Mouse (Mus musculus): ENCODE results near the gene Cd24a. TPM values are rescaled to one million over a fixed set of nuclear protein-coding genes. Genes with fewer than 3 reads are reported as not detected.

Gene Cd24a
- polyA plus RNA-seq, 1 experiment from 2014 or later, result 448 TPM

- H3K4me3 ChIP-seq, result no peak overlapping the region
- WGBS, result 93% methylated on average over 2 of the region's 2 CpGs
Measured at GRCm38 (mm10) chr10:43561311-43561710, 16.8 kb upstream of the Cd24a start.

GRCm38 (mm10) chr10:43574352-43574751 is 3.7 kb upstream of the Cd24a start:
- Histone ChIP-seq H3K4me3 (no peak overlapping the region), H3K27ac (no peak overlapping the region), H3K27me3 (ENCODE audit: insufficient read depth, poor library complexity, severe bottlenecking) (peaks cover 17% of the 10 kb centered on the region), H3K4me1 (replicated peaks) (peaks cover 21% of the 10 kb centered on the region), H3K9me3 (peaks cover 5% of the 10 kb centered on the region), H3K36me3 (no peaks in the 10 kb centered on the region)
- WGBS, result 85% methylated on average over 2 of the region's 2 CpGs
- no peak for DNase-seq (ENCODE audit: low spot score)

More at GRCm38 (mm10) chr10:43561311-43561710, 16.8 kb upstream of the Cd24a start:
- Histone ChIP-seq H3K27me3 (ENCODE audit: insufficient read depth, poor library complexity, severe bottlenecking) (no peaks in the 10 kb centered on the region), H3K27ac (no peak overlapping the region), H3K9me3 (0 out of 2 replicates have a peak, but pooled peaks cover 2% of the 10 kb centered on the region), H3K36me3 (no peaks in the 10 kb centered on the region), H3K4me1 (replicated peaks) (no peaks in the 10 kb centered on the region)
- DNase-seq (ENCODE audit: low spot score), result no peak

- no peaks in the 10 kb centered on the region for H3K36me3 ChIP-seq
- peak; percentile 83 for DNase-seq (ENCODE audit: low spot score)
- H3K27me3 ChIP-seq (ENCODE audit: insufficient read depth, poor library complexity, severe bottlenecking), result peaks cover 17% of the 10 kb centered on the region
- H3K9me3 ChIP-seq, result peaks cover 5% of the 10 kb centered on the region
- no peak overlapping the region for H3K27ac ChIP-seq
- peaks cover 21% of the 10 kb centered on the region for H3K4me1 ChIP-seq (replicated peaks)
- under 1% methylated on average over 3 of the region's 3 CpGs for WGBS
- no peak overlapping the region for H3K4me3 ChIP-seq
Measured at GRCm38 (mm10) chr10:43574956-43575355, 3.1 kb upstream of the Cd24a start.

GRCm38 (mm10) chr10:43577299-43577996 is 636 bp upstream of the Cd24a start:
- 12% methylated on average over 19 of the region's 19 CpGs for WGBS
- Histone ChIP-seq H3K36me3 (peaks cover 12% of the 10 kb centered on the region), H3K4me1 (replicated peaks) (peaks cover 31% of the 10 kb centered on the region), H3K27ac (peak overlapping the region; percentile 99), H3K9me3 (no peaks in the 10 kb centered on the region), H3K4me3 (peak overlapping the region; percentile 83), H3K27me3 (ENCODE audit: insufficient read depth, poor library complexity, severe bottlenecking) (peaks cover 17% of the 10 kb centered on the region)
- peak; percentile 62 for DNase-seq (ENCODE audit: low spot score)

- Histone ChIP-seq H3K4me1 (replicated peaks) (peaks cover 31% of the 10 kb centered on the region), H3K9me3 (no peaks in the 10 kb centered on the region), H3K36me3 (peaks cover 21% of the 10 kb centered on the region), H3K4me3 (peak overlapping the region; percentile 83), H3K27me3 (ENCODE audit: insufficient read depth, poor library complexity, severe bottlenecking) (peaks cover 17% of the 10 kb centered on the region), H3K27ac (peak overlapping the region; percentile 99)
- under 1% methylated on average over 32 of the region's 32 CpGs for WGBS
- peak; percentile 85 for DNase-seq (ENCODE audit: low spot score)
Measured at GRCm38 (mm10) chr10:43578366-43578753, 276 bp downstream of the Cd24a start.

GRCm38 (mm10) chr10:43578754-43579380 is 783 bp downstream of the Cd24a start:
- H3K27me3 ChIP-seq (ENCODE audit: insufficient read depth, poor library complexity, severe bottlenecking), result peaks cover 17% of the 10 kb centered on the region
- H3K9me3 ChIP-seq, result no peaks in the 10 kb centered on the region
- H3K36me3 ChIP-seq, result peaks cover 26% of the 10 kb centered on the region
- WGBS, result under 1% methylated on average over 65 of the region's 65 CpGs
- H3K4me1 ChIP-seq (replicated peaks), result peaks cover 31% of the 10 kb centered on the region
- DNase-seq (ENCODE audit: low spot score), result peak; percentile 90
- peak overlapping the region; percentile 83 for H3K4me3 ChIP-seq
- H3K27ac ChIP-seq, result peak overlapping the region; percentile 99

GRCm38 (mm10) chr10:43579381-43580261 is 1.5 kb downstream of the Cd24a start:
- under 1% methylated on average over 49 of the region's 49 CpGs for WGBS
- H3K27me3 ChIP-seq (ENCODE audit: insufficient read depth, poor library complexity, severe bottlenecking), result peaks cover 17% of the 10 kb centered on the region
- peak overlapping the region; percentile 99 for H3K27ac ChIP-seq
- H3K36me3 ChIP-seq, result peaks cover 34% of the 10 kb centered on the region
- H3K4me3 ChIP-seq, result peak overlapping the region; percentile 83
- peak; percentile 72 for DNase-seq (ENCODE audit: low spot score)
- peaks cover 31% of the 10 kb centered on the region for H3K4me1 ChIP-seq (replicated peaks)
- no peaks in the 10 kb centered on the region for H3K9me3 ChIP-seq

- Histone ChIP-seq H3K27ac (peak overlapping the region; percentile 99), H3K36me3 (peaks cover 44% of the 10 kb centered on the region), H3K4me3 (peak overlapping the region; percentile 83), H3K27me3 (ENCODE audit: insufficient read depth, poor library complexity, severe bottlenecking) (peaks cover 15% of the 10 kb centered on the region), H3K9me3 (no peaks in the 10 kb centered on the region), H3K4me1 (replicated peaks) (peaks cover 31% of the 10 kb centered on the region)
- WGBS, result under 1% methylated on average over 15 of the region's 15 CpGs
- peak; percentile 90 for DNase-seq (ENCODE audit: low spot score)
Measured at GRCm38 (mm10) chr10:43580649-43581078, 2.6 kb downstream of the Cd24a start.

GRCm38 (mm10) chr10:43581260-43581659 is 3.2 kb downstream of the Cd24a start:
- H3K4me3 ChIP-seq, result peak overlapping the region; percentile 83
- no peak for DNase-seq (ENCODE audit: low spot score)
- peaks cover 50% of the 10 kb centered on the region for H3K36me3 ChIP-seq
- peaks cover 29% of the 10 kb centered on the region for H3K4me1 ChIP-seq (replicated peaks)
- H3K9me3 ChIP-seq, result no peaks in the 10 kb centered on the region
- peak overlapping the region; percentile 99 for H3K27ac ChIP-seq
- 49% methylated on average over 3 of the region's 3 CpGs for WGBS
- peaks cover 9% of the 10 kb centered on the region for H3K27me3 ChIP-seq (ENCODE audit: insufficient read depth, poor library complexity, severe bottlenecking)

GRCm38 (mm10) chr10:43584538-43584937 is 6.5 kb downstream of the Cd24a start:
- H3K27ac ChIP-seq, result no peak overlapping the region
- no peak overlapping the region for H3K4me3 ChIP-seq
- peaks cover 54% of the 10 kb centered on the region for H3K36me3 ChIP-seq
- WGBS, result 88% methylated on average over 4 of the region's 4 CpGs
- peaks cover 18% of the 10 kb centered on the region for H3K4me1 ChIP-seq (replicated peaks)
- H3K27me3 ChIP-seq (ENCODE audit: insufficient read depth, poor library complexity, severe bottlenecking), result no peaks in the 10 kb centered on the region
- no peak for DNase-seq (ENCODE audit: low spot score)
- no peaks in the 10 kb centered on the region for H3K9me3 ChIP-seq

- WGBS, result 76% methylated on average over 8 of the region's 8 CpGs
- Histone ChIP-seq H3K4me1 (replicated peaks) (peaks cover 12% of the 10 kb centered on the region), H3K27ac (no peak overlapping the region), H3K27me3 (ENCODE audit: insufficient read depth, poor library complexity, severe bottlenecking) (no peaks in the 10 kb centered on the region), H3K4me3 (no peak overlapping the region), H3K36me3 (peaks cover 30% of the 10 kb centered on the region), H3K9me3 (no peaks in the 10 kb centered on the region)
- DNase-seq (ENCODE audit: low spot score), result no peak
Measured at GRCm38 (mm10) chr10:43588470-43589177, 10.5 kb downstream of the Cd24a start.

- no peak overlapping the region for H3K4me3 ChIP-seq
- peaks cover 12% of the 10 kb centered on the region for H3K4me1 ChIP-seq (replicated peaks)
- WGBS, result 90% methylated on average over 10 of the region's 10 CpGs
- no peak for DNase-seq (ENCODE audit: low spot score)
- H3K27me3 ChIP-seq (ENCODE audit: insufficient read depth, poor library complexity, severe bottlenecking), result no peaks in the 10 kb centered on the region
- no peak overlapping the region for H3K27ac ChIP-seq
- H3K36me3 ChIP-seq, result peaks cover 5% of the 10 kb centered on the region; the same call in 1 of the 2 replicates
- H3K9me3 ChIP-seq, result no peaks in the 10 kb centered on the region
Measured at GRCm38 (mm10) chr10:43591477-43591876, 13.4 kb downstream of the Cd24a start.

Measured in hindbrain, embryonic 10.5 days (tissue).